Mouse (Mus musculus): ENCODE measurements around the gene Fam181a. TPM values are rescaled to one million over a fixed set of nuclear protein-coding genes. Genes with fewer than 3 reads are reported as not detected.

Gene Fam181a
- not detected in 2 replicates for polyA plus RNA-seq (2012; rRNA removed)

GRCm38 (mm10) chr12:103310744-103311267 is at the start of gene Fam181a:
TSS of gene Fam181a (plus strand) at chr12:103310975.

GRCm38 (mm10) chr12:103355746-103356414 is 45.1 kb downstream of the Fam181a start, which contains the start of gene Asb2:
TSS of gene Asb2 (minus strand) at chr12:103356001.

Other genes starting within 250 kb of the Fam181a start
- 0.05 TPM in 1 of 2 replicates, not detected in the other for gene Prima1, start 68.8 kb upstream of the Fam181a start, polyA plus RNA-seq (2012; rRNA removed)
- 4.3 and 5.7 TPM in 2 replicates for gene Asb2, start 45.0 kb downstream of the Fam181a start, polyA plus RNA-seq (2012; rRNA removed)
- gene Otub2, start 77.7 kb downstream of the Fam181a start, polyA plus RNA-seq (2012; rRNA removed): 11.0 and 11.6 TPM in 2 replicates
- 0.14 and 0.22 TPM in 2 replicates for gene 9330161L09Rik, start 96.8 kb downstream of the Fam181a start, polyA plus RNA-seq (2012; rRNA removed)
- gene Ddx24, start 114.9 kb downstream of the Fam181a start, polyA plus RNA-seq (2012; rRNA removed): 23.8 and 25.5 TPM in 2 replicates
- 33.9 and 52.3 TPM in 2 replicates for gene Ifi27, start 123.2 kb downstream of the Fam181a start, polyA plus RNA-seq (2012; rRNA removed)
- 26.0 and 70.7 TPM in 2 replicates for gene Ifi27l2a, start 132.7 kb downstream of the Fam181a start, polyA plus RNA-seq (2012; rRNA removed)
- gene Ifi27l2b, start 146.2 kb downstream of the Fam181a start, polyA plus RNA-seq (2012; rRNA removed): 0.13 TPM in 1 of 2 replicates, not detected in the other
- 1.2 and 1.3 TPM in 2 replicates for gene Ppp4r4, start 221.3 kb downstream of the Fam181a start, polyA plus RNA-seq (2012; rRNA removed)